Mouse (Mus musculus) neural tube, embryonic 15.5 days (tissue): ENCODE data around the gene Prickle2. TPM values are rescaled to one million over a fixed set of nuclear protein-coding genes. Genes with fewer than 3 reads are reported as not detected.

Experiments
- ATAC-seq: fragments of 200-750 bp; cut with Nextera tagmentation; 2 replicates; pipeline ENCODE4 v1.8.0; 2017; ENCODE audit warnings: mild to moderate bottlenecking, moderate TSS enrichment, moderate library complexity; ENCODE audit not compliant: low FRiP score
- H3K27ac ChIP-seq: fragments of 300-500 bp; sonication (generic); replicated peaks from 2 replicates; pipeline ENCODE4 v1.5.1; 2015; ENCODE audit warnings: mild to moderate bottlenecking, inconsistent platforms
- H3K27me3 ChIP-seq: fragments of 300-500 bp; sonication (generic); replicated peaks from 2 replicates; pipeline ENCODE4 v1.6.1; 2015; ENCODE audit warnings: inconsistent platforms
- H3K36me3 ChIP-seq: fragments of 300-500 bp; sonication (generic); 2 replicates; pipeline ENCODE4 v1.6.1; 2015; ENCODE audit warnings: inconsistent platforms
- H3K4me1 ChIP-seq: fragments of 300-500 bp; sonication (generic); 2 replicates; pipeline ENCODE4 v1.6.1; 2015; ENCODE audit warnings: inconsistent platforms
- H3K4me2 ChIP-seq: fragments of 300-500 bp; sonication (generic); 2 replicates; pipeline ENCODE4 v1.6.1; 2015; ENCODE audit warnings: inconsistent platforms, mild to moderate bottlenecking, moderate library complexity
- H3K4me3 ChIP-seq: fragments of 300-500 bp; sonication (generic); replicated peaks from 2 replicates; pipeline ENCODE4 v1.5.1; 2015; ENCODE audit warnings: mild to moderate bottlenecking, inconsistent platforms
- H3K9ac ChIP-seq: fragments of 300-500 bp; sonication (generic); replicated peaks from 2 replicates; pipeline ENCODE4 v1.6.1; 2015; ENCODE audit warnings: mild to moderate bottlenecking, inconsistent platforms
- H3K9me3 ChIP-seq: fragments of 300-500 bp; sonication (generic); replicated peaks from 2 replicates; pipeline ENCODE4 v1.6.1; 2016; ENCODE audit warnings: inconsistent platforms
- WGBS: fragments of 180-500 bp; shearing (Covaris S2); methylation state at CpG from one replicate; pipeline ENCODE4 v1.1.7; 2015; ENCODE audit warnings: mixed read lengths; 5-methylcytosine and 5-hydroxymethylcytosine counted together
- polyA plus RNA-seq: library from polyadenylated mRNA; unstranded; fragments of >200 nt; fragmentation: Nextera tagmentation; extraction: Ambion mirVana; gene quantifications from 2 replicates; pipeline ENCODE4 v1.2.1, GENCODE M21; 2015

The Prickle2 gene
- polyA plus RNA-seq, 1 experiment from 2014 or later: 17.0 TPM

- no peak for ATAC-seq
- Histone ChIP-seq H3K4me2 (no peak overlapping the region), H3K36me3 (no peaks in the 10 kb centered on the region), H3K27ac (no peak overlapping the region), H3K9me3 (no peaks in the 10 kb centered on the region), H3K9ac (no peak overlapping the region), H3K4me3 (no peak overlapping the region), H3K27me3 (no peaks in the 10 kb centered on the region), H3K4me1 (no peaks in the 10 kb centered on the region)
- 70% methylated on average over 2 of the region's 2 CpGs for whole genome bisulfite sequencing
Observed at GRCm38 (mm10) chr6:92509712-92510111, 196.2 kb downstream of the Prickle2 start.

DNA sequence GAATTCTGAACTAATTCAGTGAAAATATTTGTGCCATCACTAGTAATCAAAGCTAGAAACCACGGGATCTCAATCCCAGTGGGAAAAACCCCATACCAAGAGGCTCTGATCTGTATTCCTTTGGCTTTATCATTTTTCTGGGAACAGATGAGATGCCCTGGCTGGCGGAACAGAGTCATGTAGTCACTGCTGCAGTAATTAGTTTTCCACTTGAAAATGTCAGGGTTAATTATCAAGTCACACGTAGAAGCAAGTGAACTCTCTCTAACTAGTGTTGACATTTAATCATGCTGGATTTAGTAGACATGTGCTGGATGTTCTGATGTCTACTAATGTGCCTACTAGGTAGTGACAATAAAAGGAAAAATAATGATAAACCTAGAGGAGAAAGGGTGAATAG is 199.7 kb downstream of the Prickle2 start:
- H3K9me3 ChIP-seq: no peaks in the 10 kb centered on the region
- no peak overlapping the region for H3K4me3 ChIP-seq
- no peak overlapping the region for H3K9ac ChIP-seq
- H3K27me3 ChIP-seq: no peaks in the 10 kb centered on the region
- 73% methylated on average over 3 of the region's 3 CpGs for WGBS
- no peak overlapping the region for H3K27ac ChIP-seq
- no peak overlapping the region for H3K4me2 ChIP-seq
- no peaks in the 10 kb centered on the region for H3K36me3 ChIP-seq
- no peak for ATAC-seq
- no peaks in the 10 kb centered on the region for H3K4me1 ChIP-seq

DNA sequence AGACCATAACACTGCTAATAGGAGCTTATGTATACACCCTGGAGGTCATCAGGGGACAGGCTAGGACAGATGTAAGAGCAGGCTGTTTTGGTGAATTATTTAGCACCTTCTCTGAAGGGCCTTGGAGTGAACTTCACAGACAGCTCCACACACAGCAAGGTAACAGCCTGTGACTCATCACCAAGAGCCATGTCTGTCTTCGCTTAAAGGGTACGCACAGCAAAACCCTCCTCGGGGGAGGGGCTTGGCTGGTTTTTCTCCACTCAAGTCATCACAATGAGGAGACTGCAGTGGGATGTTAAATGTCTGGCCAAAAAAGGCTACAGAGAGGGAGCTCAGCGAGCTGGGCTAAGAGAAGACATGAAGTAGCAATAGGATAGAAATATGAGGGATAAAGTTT is 206.5 kb downstream of the Prickle2 start:
- H3K36me3 ChIP-seq: no peaks in the 10 kb centered on the region
- peaks cover 21% of the 10 kb centered on the region for H3K4me1 ChIP-seq
- H3K27me3 ChIP-seq: no peaks in the 10 kb centered on the region
- H3K9ac ChIP-seq: no peak overlapping the region
- no peak overlapping the region for H3K4me2 ChIP-seq
- 76% methylated on average over 4 of the region's 4 CpGs for WGBS
- no peaks in the 10 kb centered on the region for H3K9me3 ChIP-seq
- no peak overlapping the region for H3K4me3 ChIP-seq
- ATAC-seq: no peak
- H3K27ac ChIP-seq: 0 out of 2 replicates have a peak overlapping the region, but pooled peaks have one; percentile 18

DNA sequence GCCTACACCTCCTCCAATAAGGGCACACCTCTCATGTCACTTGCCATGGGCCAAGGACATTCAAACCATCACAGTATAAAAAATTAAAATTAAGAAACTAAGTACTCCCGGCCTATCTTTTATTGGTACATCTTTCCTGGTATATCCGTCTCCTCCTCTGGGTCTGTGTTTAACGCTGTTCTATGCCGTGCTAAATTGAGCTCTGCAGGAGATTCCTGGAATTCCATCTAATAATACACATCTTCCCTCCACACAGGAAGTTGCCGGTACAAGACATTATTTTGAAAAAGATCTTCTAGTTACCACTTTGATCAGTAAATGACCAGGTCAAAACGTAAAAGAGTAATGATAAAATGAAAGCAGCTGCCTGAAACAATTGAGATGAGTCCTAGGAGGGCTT is 207.4 kb downstream of the Prickle2 start:
- H3K4me2 ChIP-seq: no peak overlapping the region
- H3K9me3 ChIP-seq: no peaks in the 10 kb centered on the region
- WGBS: 37% methylated on average over 6 of the region's 6 CpGs
- no peaks in the 10 kb centered on the region for H3K27me3 ChIP-seq
- no peak overlapping the region for H3K4me3 ChIP-seq
- H3K36me3 ChIP-seq: no peaks in the 10 kb centered on the region
- H3K4me1 ChIP-seq: peaks cover 21% of the 10 kb centered on the region
- ATAC-seq: no peak
- H3K27ac ChIP-seq: peak overlapping the region; percentile 18; the same call in 1 of the 2 replicates
- H3K9ac ChIP-seq: no peak overlapping the region

DNA sequence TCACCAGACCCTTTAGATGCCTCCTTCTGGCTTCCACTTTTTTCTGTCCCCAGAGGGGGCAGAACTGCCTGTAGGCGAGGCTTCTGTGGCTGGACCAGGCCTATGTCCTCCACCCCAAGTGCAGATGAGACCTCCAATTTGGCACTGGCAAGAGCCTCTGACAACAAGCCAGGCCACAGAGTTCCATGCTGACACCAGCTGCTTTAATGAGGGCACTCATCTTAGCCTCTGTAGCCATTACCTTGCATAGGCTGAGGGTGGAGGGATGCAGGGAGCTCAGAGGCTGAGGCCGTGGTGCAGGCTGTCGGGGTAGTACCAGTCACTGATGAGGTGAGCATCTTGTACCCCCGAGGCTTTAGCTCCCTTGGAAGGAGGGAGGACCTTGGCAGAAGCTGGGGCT is 208.7 kb downstream of the Prickle2 start:
- no peak for ATAC-seq
- WGBS: 78% methylated on average over 4 of the region's 4 CpGs
- no peaks in the 10 kb centered on the region for H3K9me3 ChIP-seq

GRCm38 (mm10) chr6:92495500-92495899 is 210.5 kb downstream of the Prickle2 start:
- Histone ChIP-seq H3K27ac (no peak overlapping the region), H3K36me3 (no peaks in the 10 kb centered on the region), H3K4me2 (no peak overlapping the region), H3K4me3 (no peak overlapping the region), H3K9ac (no peak overlapping the region), H3K4me1 (peaks cover 21% of the 10 kb centered on the region), H3K9me3 (no peaks in the 10 kb centered on the region), H3K27me3 (no peaks in the 10 kb centered on the region)
- no peak for ATAC-seq
- 58% methylated on average over 3 of the region's 3 CpGs for WGBS

More for the DNA sequence above, 208.7 kb downstream of the Prickle2 start:
- H3K27ac ChIP-seq: no peak overlapping the region; the same call in 1 of the 2 replicates
- no peaks in the 10 kb centered on the region for H3K36me3 ChIP-seq
- H3K27me3 ChIP-seq: no peaks in the 10 kb centered on the region
- H3K4me1 ChIP-seq: peaks cover 21% of the 10 kb centered on the region
- no peak overlapping the region for H3K9ac ChIP-seq
- no peak overlapping the region for H3K4me3 ChIP-seq
- no peak overlapping the region for H3K4me2 ChIP-seq

DNA sequence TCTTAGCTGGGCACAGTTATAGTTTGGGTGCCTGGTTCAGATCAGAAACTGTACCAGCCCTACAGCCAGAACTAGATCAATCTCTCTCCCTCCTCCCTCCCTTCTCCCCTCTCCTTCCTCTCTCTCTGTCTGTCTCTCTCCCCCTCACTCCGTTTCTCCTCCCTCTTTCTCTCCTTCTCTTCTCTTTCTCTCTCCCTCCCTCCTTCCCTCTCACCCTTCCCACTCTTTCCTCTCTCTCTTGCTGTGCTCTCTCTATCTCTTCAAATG is 224.3 kb downstream of the Prickle2 start:
- Histone ChIP-seq H3K9me3 (no peaks in the 10 kb centered on the region), H3K9ac (0 out of 2 replicates have a peak overlapping the region, but pooled peaks have one; percentile 52), H3K27me3 (no peaks in the 10 kb centered on the region), H3K27ac (peak overlapping the region; percentile 90), H3K36me3 (no peaks in the 10 kb centered on the region), H3K4me2 (peak overlapping the region; percentile 60), H3K4me3 (peak overlapping the region; percentile 49), H3K4me1 (peaks cover 43% of the 10 kb centered on the region)
- 13% methylated on average over 1 of the region's 1 CpGs for WGBS
- peak; percentile 45; the same call in 1 of the 2 replicates for ATAC-seq

GRCm38 (mm10) chr6:92480941-92481689 is 224.8 kb downstream of the Prickle2 start:
- Histone ChIP-seq H3K4me1 (peaks cover 43% of the 10 kb centered on the region), H3K4me2 (peak overlapping the region; percentile 60), H3K36me3 (no peaks in the 10 kb centered on the region), H3K27me3 (no peaks in the 10 kb centered on the region), H3K9me3 (no peaks in the 10 kb centered on the region), H3K4me3 (peak overlapping the region; percentile 49), H3K9ac (peak overlapping the region; percentile 52), H3K27ac (peak overlapping the region; percentile 90)
- ATAC-seq: peak; percentile 81
- WGBS: under 1% methylated on average over 21 of the region's 21 CpGs

GRCm38 (mm10) chr6:92478612-92479011 is 227.3 kb downstream of the Prickle2 start:
- H3K4me1 ChIP-seq: peaks cover 43% of the 10 kb centered on the region
- H3K36me3 ChIP-seq: no peaks in the 10 kb centered on the region
- H3K4me2 ChIP-seq: peak overlapping the region; percentile 60
- H3K27me3 ChIP-seq: no peaks in the 10 kb centered on the region
- H3K4me3 ChIP-seq: peak overlapping the region; percentile 49
- peak overlapping the region; percentile 70 for H3K27ac ChIP-seq
- peak overlapping the region; percentile 52 for H3K9ac ChIP-seq
- ATAC-seq: no peak
- no peaks in the 10 kb centered on the region for H3K9me3 ChIP-seq
- WGBS: 89% methylated on average over 1 of the region's 1 CpGs

DNA sequence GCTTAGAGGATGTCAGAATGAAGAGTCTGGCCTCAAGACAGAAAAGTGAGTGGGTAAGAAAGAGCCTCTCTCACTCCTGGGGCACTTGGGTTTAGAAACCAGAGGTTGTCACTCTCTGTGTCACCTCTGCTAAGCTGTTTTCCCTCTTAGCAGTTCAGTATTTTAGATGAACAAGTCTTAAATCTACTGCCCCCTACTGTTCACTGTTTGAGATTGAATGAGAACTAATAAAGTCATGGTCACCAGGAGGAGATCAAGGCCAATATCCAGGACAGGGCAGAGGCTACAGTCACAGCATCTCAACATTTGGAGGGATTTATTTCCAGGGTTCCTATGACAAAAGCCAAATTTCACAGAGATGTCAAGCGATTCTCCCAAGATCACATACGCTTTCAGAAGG is 228.3 kb downstream of the Prickle2 start:
- Histone ChIP-seq H3K4me1 (peaks cover 49% of the 10 kb centered on the region), H3K4me3 (0 out of 2 replicates have a peak overlapping the region, but pooled peaks have one; percentile 49), H3K4me2 (peak overlapping the region; percentile 60), H3K36me3 (no peaks in the 10 kb centered on the region), H3K9ac (no peak overlapping the region), H3K27me3 (no peaks in the 10 kb centered on the region), H3K27ac (no peak overlapping the region), H3K9me3 (no peaks in the 10 kb centered on the region)
- no peak for ATAC-seq
- WGBS: 83% methylated on average over 2 of the region's 2 CpGs

DNA sequence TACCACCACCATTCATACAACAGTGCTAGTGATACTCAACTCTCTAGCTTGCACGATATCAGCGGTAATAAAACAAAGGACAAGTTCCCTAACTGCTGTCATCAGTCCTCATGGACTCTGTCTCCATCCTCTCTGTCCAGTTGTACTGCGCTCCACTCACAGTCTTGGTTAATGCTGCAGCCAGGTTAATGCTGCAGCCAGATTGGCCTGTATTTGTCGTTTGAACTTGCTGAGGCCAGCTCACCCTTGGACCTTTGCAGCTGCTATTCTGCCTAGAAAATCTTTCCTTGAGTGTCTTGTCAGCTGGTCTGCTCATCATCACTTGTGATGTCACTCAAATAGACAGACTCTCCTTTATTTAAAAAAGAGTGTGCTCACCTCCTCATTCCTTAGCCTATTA is 236.5 kb downstream of the Prickle2 start:
- peaks cover 60% of the 10 kb centered on the region for H3K4me1 ChIP-seq
- H3K9ac ChIP-seq: no peak overlapping the region
- ATAC-seq: no peak
- 81% methylated on average over 4 of the region's 4 CpGs for WGBS
- no peak overlapping the region for H3K4me3 ChIP-seq
- H3K4me2 ChIP-seq: no peak overlapping the region
- H3K27ac ChIP-seq: no peak overlapping the region
- H3K9me3 ChIP-seq: no peaks in the 10 kb centered on the region
- H3K36me3 ChIP-seq: no peaks in the 10 kb centered on the region
- no peaks in the 10 kb centered on the region for H3K27me3 ChIP-seq

DNA sequence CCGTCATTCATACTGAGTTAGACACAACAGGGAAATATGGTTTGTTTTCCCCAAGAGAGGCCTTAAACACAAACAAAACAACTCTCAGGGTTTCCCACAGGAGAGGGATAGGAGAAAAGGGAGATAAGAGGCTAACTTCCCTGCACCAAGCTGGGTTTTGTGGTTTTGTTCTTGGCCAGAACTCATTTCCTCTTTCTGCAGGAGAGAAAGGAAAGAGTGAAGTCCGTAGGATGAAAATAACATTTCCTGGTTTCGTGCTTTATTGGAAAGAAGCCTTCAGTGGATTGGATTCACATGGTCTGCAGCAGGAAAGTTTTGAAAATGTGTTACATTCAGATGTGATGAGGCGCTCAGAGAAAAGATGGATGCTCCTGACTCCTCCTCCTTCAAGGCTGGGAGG is 237.1 kb downstream of the Prickle2 start:
- Histone ChIP-seq H3K4me3 (no peak overlapping the region), H3K4me2 (no peak overlapping the region), H3K36me3 (no peaks in the 10 kb centered on the region), H3K27me3 (no peaks in the 10 kb centered on the region), H3K4me1 (peaks cover 65% of the 10 kb centered on the region), H3K9me3 (no peaks in the 10 kb centered on the region), H3K27ac (peak overlapping the region; percentile 54; the same call in 1 of the 2 replicates), H3K9ac (no peak overlapping the region)
- 79% methylated on average over 4 of the region's 4 CpGs for WGBS
- no peak for ATAC-seq
